Mouse (Mus musculus): Measurements from ENCODE around the gene Adcy3.

Gene Adcy3

GRCm38 (mm10) chr12:4252742-4253655 lies 120.1 kb downstream of the Adcy3 start:
- DNase-seq = no peak
